Mouse (Mus musculus) CH12.LX (cell line): ENCODE data around the gene Zbtb20. TPM values are rescaled to one million over a fixed set of nuclear protein-coding genes. Genes with fewer than 3 reads are reported as not detected.
A peak's percentile ranks its signal among the peaks of the same experiment; 100 is the strongest.

Experiments used
- DNase-seq: peaks from one replicate; pipeline ENCODE4 v3.0.0-alpha.2; 2013; ENCODE audit errors: extremely low read depth
- H3K27ac ChIP-seq: 2 replicates; pipeline ENCODE4 v1.5.1; 2012; ENCODE audit warnings: low read depth, mild to moderate bottlenecking, control low read depth, moderate library complexity; ENCODE audit not compliant: insufficient read depth
- H3K27me3 ChIP-seq: replicated peaks from 2 replicates; pipeline ENCODE3; 2012; ENCODE audit warnings: inconsistent platforms
- H3K36me3 ChIP-seq, 2 experiments: replicated peaks in 1 of 2; 2 replicates each; pipeline versions ENCODE3 to v1.6.1; 2012; ENCODE audit warnings: inconsistent platforms in 1 of 2, low read length in 1 of 2, mild to moderate bottlenecking in 1 of 2, mixed read lengths in 1 of 2, moderate library complexity in 1 of 2; ENCODE audit not compliant: control insufficient read depth in 1 of 2, insufficient read depth in 1 of 2
- H3K4me1 ChIP-seq, 2 experiments: 2 replicates each; pipeline ENCODE4 v1.6.1; 2012; ENCODE audit warnings: inconsistent platforms in 1 of 2, moderate library complexity in 1 of 2; ENCODE audit not compliant: insufficient read depth in 2 of 2, control insufficient read depth in 1 of 2
- H3K4me2 ChIP-seq: 2 replicates; pipeline ENCODE4 v1.6.1; 2012; ENCODE audit warnings: low read depth, mild to moderate bottlenecking, control low read depth; ENCODE audit not compliant: poor library complexity, insufficient read depth, severe bottlenecking
- H3K4me3 ChIP-seq, 3 experiments: fragments of 150-350 bp in 1 of 3; sonication (generic) in 1 of 3; replicated peaks in 1 of 3; 2 replicates each; pipeline versions ENCODE3 to v1.5.1; 2011 to 2012; ENCODE audit warnings: low read depth in 2 of 3, low read length in 2 of 3, mild to moderate bottlenecking in 2 of 3, moderate library complexity in 2 of 3, control low read depth in 1 of 3, improper control_type of control experiment in 1 of 3, inconsistent platforms in 1 of 3, mixed read lengths in 1 of 3; ENCODE audit not compliant: poor library complexity in 1 of 3
- H3K79me2 ChIP-seq: replicated peaks from 2 replicates; pipeline ENCODE4 v1.6.1; 2012; ENCODE audit warnings: mild to moderate bottlenecking, moderate library complexity; ENCODE audit not compliant: control insufficient read depth, poor library complexity, insufficient read depth, severe bottlenecking; ENCODE audit errors: extremely low read depth
- H3K9ac ChIP-seq: 2 replicates; pipeline ENCODE4 v1.6.1; 2012; ENCODE audit warnings: low read depth, mild to moderate bottlenecking, control low read depth, moderate library complexity; ENCODE audit not compliant: insufficient read depth
- H3K9me3 ChIP-seq: replicated peaks from 2 replicates; pipeline ENCODE3; 2012; ENCODE audit warnings: low read length, inconsistent platforms, mixed read lengths
- BHLHE40 ChIP-seq: IDR thresholded peaks from 2 replicates; pipeline ENCODE4 v1.6.1; 2011; ENCODE audit warnings: mild to moderate bottlenecking, low read depth, low read length, improper control_type of control experiment
- CHD2 ChIP-seq: IDR thresholded peaks from 2 replicates; pipeline ENCODE4 v1.6.1; 2011; ENCODE audit warnings: low read length, improper control_type of control experiment
- E2F4 ChIP-seq: IDR thresholded peaks from 2 replicates; pipeline ENCODE4 v1.6.1; 2011; ENCODE audit warnings: low read depth, low read length, improper control_type of control experiment; ENCODE audit not compliant: insufficient replicate concordance
- ELF1 ChIP-seq: IDR thresholded peaks from 2 replicates; pipeline ENCODE4 v1.6.1; 2014; ENCODE audit warnings: low read depth, mild to moderate bottlenecking, inconsistent platforms, low read length, improper control_type of control experiment
- ETS1 ChIP-seq: conservative IDR thresholded peaks from 2 replicates; pipeline ENCODE4 v1.6.1; 2012; ENCODE audit warnings: low read depth, mild to moderate bottlenecking, inconsistent platforms, low read length, improper control_type of control experiment, moderate library complexity
- HCFC1 ChIP-seq: IDR thresholded peaks from 2 replicates; pipeline ENCODE4 v1.6.1; 2012; ENCODE audit warnings: low read depth, mild to moderate bottlenecking, inconsistent platforms, low read length, improper control_type of control experiment
- MAFK ChIP-seq: IDR thresholded peaks from 2 replicates; pipeline ENCODE4 v1.6.1; 2011; ENCODE audit warnings: low read length, improper control_type of control experiment; ENCODE audit not compliant: insufficient replicate concordance
- MAX ChIP-seq: IDR thresholded peaks from 2 replicates; pipeline ENCODE4 v1.6.1; 2011; ENCODE audit warnings: low read length, improper control_type of control experiment
- MXI1 ChIP-seq: IDR thresholded peaks from 2 replicates; pipeline ENCODE4 v1.6.1; 2011; ENCODE audit warnings: mild to moderate bottlenecking, low read depth, low read length, improper control_type of control experiment
- NRF1 ChIP-seq: IDR thresholded peaks from 2 replicates; pipeline ENCODE4 v1.6.1; 2014; ENCODE audit warnings: low read depth, mild to moderate bottlenecking, inconsistent platforms, low read length, improper control_type of control experiment, moderate library complexity
- PAX5 ChIP-seq: IDR thresholded peaks from 2 replicates; pipeline ENCODE4 v1.6.1; 2012; ENCODE audit warnings: low read length, inconsistent platforms, mixed read lengths
- POLR2AphosphoS2 ChIP-seq: IDR thresholded peaks from 2 replicates; pipeline ENCODE4 v1.6.1; 2011; ENCODE audit warnings: low read depth, low read length, improper control_type of control experiment
- TCF12 ChIP-seq: IDR thresholded peaks from 2 replicates; pipeline ENCODE4 v1.6.1; 2014; ENCODE audit warnings: low read depth, mild to moderate bottlenecking, inconsistent platforms, low read length, improper control_type of control experiment
- UBTF ChIP-seq: IDR thresholded peaks from 2 replicates; pipeline ENCODE4 v1.6.1; 2012; ENCODE audit warnings: low read depth, mild to moderate bottlenecking, inconsistent platforms, low read length, improper control_type of control experiment, moderate library complexity
- USF2 ChIP-seq: conservative IDR thresholded peaks from 2 replicates; pipeline ENCODE4 v1.6.1; 2011; ENCODE audit warnings: low read depth, low read length, improper control_type of control experiment
- ZC3H11A ChIP-seq: IDR thresholded peaks from 2 replicates; pipeline ENCODE4 v1.6.1; 2012; ENCODE audit warnings: low read depth, mild to moderate bottlenecking, inconsistent platforms, low read length, improper control_type of control experiment
- ZMIZ1 ChIP-seq: IDR thresholded peaks from 2 replicates; pipeline ENCODE4 v1.6.1; 2012; ENCODE audit warnings: low read depth, mild to moderate bottlenecking, inconsistent platforms, low read length, improper control_type of control experiment
- dilution Hi-C: fragments of 300-500 bp; cut with MboI; formaldehyde crosslinking; loops from 2 replicates; pipeline ENCODE4 v1.14.3; 2020; ENCODE audit warnings: low sequenced_read_pairs; ENCODE audit not compliant: extremely low pct_unique_long_range_greater_than_20kb, extremely low pct_ligation_motif_present
- in situ Hi-C: fragments of 300-500 bp; cut with MboI; formaldehyde crosslinking; loops from 3 replicates; pipeline ENCODE4 v1.14.3; 2019; ENCODE audit warnings: low sequenced_read_pairs, low pct_ligation_motif_present, low pct_unique_long_range_greater_than_20kb, mixed read lengths
- polyA plus RNA-seq: library from polyadenylated mRNA; unstranded; fragments of >175 nt; gene quantifications from 2 replicates; pipeline ENCODE4 v1.2.1, GENCODE M21; 2012; ENCODE audit warnings: low read depth; ENCODE audit not compliant: insufficient read length
- total RNA-seq, 2 experiments: library from RNA; depleted of rRNA; stranded (reverse); fragments of 300-350 nt in 1 of 2; fragments of >200 nt in 1 of 2; gene quantifications; 2 replicates each; pipeline ENCODE4 v1.2.3; 2012 to 2014

Gene Zbtb20
- total and polyA plus RNA-seq, 3 experiments, result 24.9 to 58.0 (median 51.6) TPM

GRCm38 (mm10) chr16:43597375-43598060 is 721.8 kb downstream of the Zbtb20 start:
- no peak for DNase-seq
- Histone ChIP-seq H3K36me3 (peaks cover 63 to 95% of the 10 kb centered on the region in 2 experiments), H3K27me3 (no peaks in the 10 kb centered on the region), H3K79me2 (peaks cover 22% of the 10 kb centered on the region), H3K9ac (no peak overlapping the region), H3K4me3 (no peak overlapping the region), H3K27ac (0 out of 2 replicates have a peak overlapping the region, but pooled peaks have one; percentile 5), H3K4me1 (peaks cover 9 to 61% of the 10 kb centered on the region in 2 experiments), H3K9me3 (no peaks in the 10 kb centered on the region), H3K4me2 (no peak overlapping the region)
- dilution Hi-C loops, result no loop called here
- TF ChIP-seq BHLHE40 (no peak), NRF1 (no peak), MXI1 (no peak), UBTF (no peak)
- in situ Hi-C loops, result no loop called here

GRCm38 (mm10) chr16:43599707-43600106 is 724.0 kb downstream of the Zbtb20 start:
- peak overlapping the region; percentile 22; the same call in 1 of the 2 replicates for H3K27ac ChIP-seq
- no peaks in the 10 kb centered on the region for H3K27me3 ChIP-seq
- H3K36me3 ChIP-seq, result peaks cover 59 to 94% of the 10 kb centered on the region in 2 experiments
- no peak overlapping the region for H3K4me2 ChIP-seq
- no peak overlapping the region for H3K4me3 ChIP-seq
- H3K79me2 ChIP-seq, result peaks cover 25% of the 10 kb centered on the region
- in situ Hi-C loops (no loop called here), dilution Hi-C loops (no loop called here)
- H3K9me3 ChIP-seq, result no peaks in the 10 kb centered on the region
- no peak for TF ChIP-seq ELF1
- no peak for TF ChIP-seq USF2
- no peak for TF ChIP-seq ZMIZ1
- no peak for TF ChIP-seq MAX
- no peak for TF ChIP-seq HCFC1
- TF ChIP-seq CHD2, result no peak
- no peak for TF ChIP-seq TCF12
- TF ChIP-seq MAFK, result no peak
- no peak for TF ChIP-seq ETS1
- TF ChIP-seq PAX5, result no peak
- TF ChIP-seq ZC3H11A, result no peak
- TF ChIP-seq MXI1, result no peak
- no peak for TF ChIP-seq UBTF
- no peak for TF ChIP-seq NRF1
- TF ChIP-seq POLR2AphosphoS2, result no peak
- no peak for TF ChIP-seq E2F4
- DNase-seq, result no peak
- H3K9ac ChIP-seq, result no peak overlapping the region
- H3K4me1 ChIP-seq, result peaks cover 13 to 64% of the 10 kb centered on the region in 2 experiments
